Mouse (Mus musculus) embryonic facial prominence, embryonic 12.5 days (tissue): Measurements from ENCODE around the gene Trat1. TPM values are rescaled to one million over a fixed set of nuclear protein-coding genes. Genes with fewer than 3 reads are reported as not detected.

ENCODE experiments used
- ATAC-seq: fragments of 200-750 bp; cut with Nextera tagmentation; 2 replicates; pipeline ENCODE4 v1.8.0; 2017; ENCODE audit not compliant: insufficient number of reproducible peaks, insufficient read depth, low FRiP score, low TSS enrichment
- H3K27ac ChIP-seq: fragments of 300-500 bp; sonication (generic); 2 replicates; pipeline ENCODE4 v1.5.1; 2016; ENCODE audit warnings: mild to moderate bottlenecking
- H3K27me3 ChIP-seq: fragments of 300-500 bp; sonication (generic); 2 replicates; pipeline ENCODE4 v1.6.1; 2016; ENCODE audit warnings: mild to moderate bottlenecking, moderate library complexity
- H3K36me3 ChIP-seq: fragments of 300-500 bp; sonication (generic); 2 replicates; pipeline ENCODE4 v1.6.1; 2016; ENCODE audit warnings: mild to moderate bottlenecking
- H3K4me1 ChIP-seq: fragments of 300-500 bp; sonication (generic); 2 replicates; pipeline ENCODE4 v1.6.1; 2016
- H3K4me2 ChIP-seq: fragments of 300-500 bp; sonication (generic); replicated peaks from 2 replicates; pipeline ENCODE4 v1.6.1; 2016; ENCODE audit warnings: mild to moderate bottlenecking, moderate library complexity
- H3K4me3 ChIP-seq: fragments of 300-500 bp; sonication (generic); 2 replicates; pipeline ENCODE4 v1.5.1; 2016; ENCODE audit warnings: mild to moderate bottlenecking
- H3K9ac ChIP-seq: fragments of 300-500 bp; sonication (generic); 2 replicates; pipeline ENCODE4 v1.6.1; 2016; ENCODE audit warnings: mild to moderate bottlenecking, moderate library complexity
- H3K9me3 ChIP-seq: fragments of 300-500 bp; sonication (generic); 2 replicates; pipeline ENCODE4 v1.6.1; 2016; ENCODE audit warnings: mild to moderate bottlenecking, moderate library complexity
- WGBS: fragments of 180-500 bp; shearing (Covaris S2); methylation state at CpG from one replicate; pipeline ENCODE4 v1.1.7; 2016; 5-methylcytosine and 5-hydroxymethylcytosine counted together
- polyA plus RNA-seq: library from polyadenylated mRNA; unstranded; fragments of >200 nt; fragmentation: Nextera tagmentation; extraction: Ambion mirVana; gene quantifications from 2 replicates; pipeline ENCODE4 v1.2.1, GENCODE M21; 2016

The Trat1 gene
- polyA plus RNA-seq, 1 experiment from 2014 or later, result not detected

DNA sequence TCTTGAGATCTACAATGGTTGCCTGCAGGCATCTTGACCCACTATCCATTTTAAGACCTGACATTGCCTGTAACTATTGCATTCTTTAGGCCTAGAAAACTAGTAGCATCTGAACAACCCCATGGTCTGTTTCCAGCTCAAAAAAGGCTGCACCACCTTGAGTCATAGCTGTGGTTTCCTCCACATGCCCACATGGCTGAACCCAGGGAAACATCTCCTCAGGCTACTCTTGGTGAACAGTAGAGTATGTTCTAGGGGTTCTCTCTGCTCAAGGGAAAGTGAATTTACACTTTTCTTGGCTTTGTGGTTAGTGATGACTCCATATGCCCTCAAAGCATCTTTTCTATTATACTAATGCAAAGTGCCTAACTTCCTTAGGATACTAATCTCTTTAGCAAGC, 55.5 kb downstream of the Trat1 start:
- no peaks in the 10 kb centered on the region for H3K9me3 ChIP-seq
- H3K9ac ChIP-seq, result no peak overlapping the region
- no peak overlapping the region for H3K27ac ChIP-seq
- no peaks in the 10 kb centered on the region for H3K36me3 ChIP-seq
- no peak overlapping the region for H3K4me2 ChIP-seq
- no peaks in the 10 kb centered on the region for H3K27me3 ChIP-seq
- no peak for ATAC-seq
- H3K4me1 ChIP-seq, result no peaks in the 10 kb centered on the region
- H3K4me3 ChIP-seq, result no peak overlapping the region

DNA sequence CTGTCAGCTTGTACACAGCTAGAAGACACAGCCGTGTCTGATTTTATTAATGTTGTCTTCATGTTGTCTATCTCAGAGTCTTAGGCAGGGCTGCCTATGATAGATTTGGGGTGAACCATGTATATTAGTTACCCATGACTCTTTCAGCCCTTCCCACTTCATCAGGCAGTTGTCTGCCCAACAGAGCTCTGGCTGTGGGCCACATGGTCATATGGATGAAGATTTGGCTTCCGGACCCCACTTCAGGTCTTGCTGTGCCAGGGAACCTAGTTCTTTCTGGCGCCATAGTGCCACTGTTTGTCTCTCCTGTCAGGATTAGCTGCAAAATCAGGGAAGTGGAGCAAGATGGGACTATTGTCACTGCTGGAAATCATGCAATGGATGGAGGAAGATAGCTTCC, 69.9 kb downstream of the Trat1 start:
- no peaks in the 10 kb centered on the region for H3K4me1 ChIP-seq
- no peak overlapping the region for H3K4me2 ChIP-seq
- ATAC-seq, result no peak
- H3K4me3 ChIP-seq, result no peak overlapping the region
- no peaks in the 10 kb centered on the region for H3K36me3 ChIP-seq
- H3K27me3 ChIP-seq, result no peaks in the 10 kb centered on the region
- WGBS, result 91% methylated on average over 3 of the region's 3 CpGs
- H3K27ac ChIP-seq, result no peak overlapping the region
- no peak overlapping the region for H3K9ac ChIP-seq
- no peaks in the 10 kb centered on the region for H3K9me3 ChIP-seq

Other genes with a start within 250 kb of the Trat1 start
- gene Retnlb, start 44.8 kb upstream of the Trat1 start, polyA plus RNA-seq, result not detected in 2 replicates
- not detected in 2 replicates for gene Retnla, start 70.5 kb upstream of the Trat1 start, polyA plus RNA-seq
- gene Retnlg, start 100.6 kb upstream of the Trat1 start, polyA plus RNA-seq, result 0.69 TPM in 1 of 2 replicates, not detected in the other
- gene Dzip3, start 222.1 kb upstream of the Trat1 start, polyA plus RNA-seq, result 40.6 and 44.5 TPM in 2 replicates
- 34.6 and 35.3 TPM in 2 replicates for gene Cip2a, start 222.2 kb upstream of the Trat1 start, polyA plus RNA-seq